Mouse (Mus musculus) granulocyte monocyte progenitor cell, adult 5-6 weeks (primary cell): ENCODE results near the gene Cntn1. TPM values are rescaled to one million over a fixed set of nuclear protein-coding genes. Genes with fewer than 3 reads are reported as not detected.

Source experiments
- ATAC-seq: replicated peaks from 2 replicates; pipeline ENCODE4 v1.8.0; 2016; ENCODE audit warnings: mild to moderate bottlenecking, moderate TSS enrichment, inconsistent platforms; ENCODE audit not compliant: poor library complexity, severe bottlenecking
- total RNA-seq, 2 experiments: library from RNA; stranded (forward) in 1 of 2; stranded (reverse) in 1 of 2; fragments of 200-712, 200-1000 nt in 1 of 2; fragments of >200 nt in 1 of 2; fragmentation: Nextera tagmentation in 1 of 2; gene quantifications; 2 replicates each; pipeline ENCODE4 v1.2.3; 2014 to 2017

Gene Cntn1
- total RNA-seq, 2 experiments from 2014 or later: not detected

DNA sequence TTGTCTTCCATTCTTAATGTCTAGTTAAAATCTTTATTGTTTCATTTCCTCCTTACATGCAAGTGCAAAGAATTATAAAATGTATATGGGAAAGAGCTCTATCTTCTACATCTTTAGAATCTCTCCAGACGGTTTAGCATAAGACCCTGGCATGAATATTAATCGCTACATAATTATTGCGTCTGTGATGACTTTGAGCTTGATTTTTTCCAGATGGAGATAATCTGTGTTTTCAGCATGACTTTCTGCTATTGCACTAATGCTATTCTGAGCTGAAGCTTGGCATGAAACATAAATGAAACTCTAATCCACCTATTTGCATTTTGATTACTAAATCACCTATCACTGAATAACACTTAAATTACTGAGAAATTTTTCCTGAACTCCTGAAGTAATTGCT lies 82.0 kb downstream of the Cntn1 start:
- no peak for ATAC-seq

DNA sequence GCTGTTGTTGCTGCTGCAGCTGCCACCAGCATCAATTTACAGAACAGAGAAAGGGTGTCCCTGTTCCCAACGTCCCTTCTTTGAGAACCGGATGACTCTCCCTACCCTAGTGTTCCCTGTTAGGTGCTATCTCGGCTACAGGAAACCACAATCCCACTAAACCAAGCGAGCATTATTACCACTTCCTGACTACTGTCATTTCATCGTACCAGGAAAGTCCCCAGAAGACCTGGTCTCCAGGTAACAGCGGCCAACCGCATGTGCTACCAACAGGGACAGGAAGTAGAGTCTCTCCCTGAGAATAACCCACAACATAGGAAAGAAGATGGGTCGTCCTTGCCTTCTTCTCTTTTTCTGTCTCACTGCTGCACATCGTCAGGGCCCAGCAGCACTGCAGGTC lies 83.3 kb downstream of the Cntn1 start:
- ATAC-seq: no peak; the same call in 1 of the 2 replicates

DNA sequence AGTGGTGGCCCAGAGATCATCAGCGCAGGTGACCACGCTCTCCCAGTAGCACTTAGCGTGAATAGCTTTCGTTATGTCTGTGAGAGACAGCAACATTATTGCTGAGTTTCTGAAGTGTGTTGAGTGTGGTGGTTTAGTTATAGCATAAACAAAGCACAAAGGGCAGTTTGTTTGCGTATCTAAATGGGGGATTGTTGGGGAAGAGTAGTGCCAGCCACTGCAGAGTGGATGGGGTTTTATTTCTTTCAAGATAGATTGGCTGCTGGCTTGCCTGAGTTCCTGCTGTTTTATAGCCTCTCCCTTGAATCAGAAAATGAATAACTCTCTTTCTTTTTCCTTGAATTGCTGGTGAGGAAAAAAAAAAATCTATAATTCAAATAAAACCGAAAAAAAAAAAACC lies 86.1 kb downstream of the Cntn1 start:
- no peak for ATAC-seq

DNA sequence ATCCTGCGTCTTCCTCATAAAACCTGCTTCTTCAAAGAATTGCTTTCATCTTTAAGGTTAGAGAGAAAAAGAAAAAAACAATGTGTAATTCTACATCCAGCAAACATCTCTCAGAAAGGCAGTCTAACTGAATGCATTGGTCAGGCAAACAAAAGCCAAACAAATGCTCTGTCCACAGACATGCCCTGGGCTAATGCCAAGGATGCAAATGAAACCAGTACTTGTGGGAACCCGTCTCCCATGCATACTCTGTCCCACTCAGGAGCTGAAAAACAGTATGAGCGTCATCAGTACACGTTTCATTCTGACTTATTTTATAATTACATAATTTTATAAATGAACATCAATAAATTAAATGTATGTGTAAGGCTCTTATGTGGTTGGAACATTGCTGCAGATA lies 91.0 kb downstream of the Cntn1 start:
- no peak for ATAC-seq

DNA sequence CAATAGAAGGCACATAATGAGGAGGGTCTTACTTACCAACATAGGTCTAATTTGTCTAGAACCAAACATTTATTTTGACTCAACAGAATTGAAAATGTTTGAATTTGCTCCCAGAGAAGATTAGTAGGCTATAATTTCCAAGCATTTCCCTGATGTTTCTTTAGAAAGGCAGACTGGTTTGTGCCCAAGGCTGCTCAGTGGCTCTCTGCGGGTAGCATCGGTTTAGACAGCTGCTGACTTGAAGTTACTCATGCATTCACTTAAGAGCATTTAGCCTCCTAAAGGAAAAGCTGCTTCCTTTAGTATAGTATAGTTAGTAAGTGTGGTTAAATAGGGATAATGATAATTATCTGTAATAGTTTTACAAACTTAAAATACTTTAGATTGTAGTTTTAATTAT lies 104.0 kb downstream of the Cntn1 start:
- no peak for ATAC-seq

DNA sequence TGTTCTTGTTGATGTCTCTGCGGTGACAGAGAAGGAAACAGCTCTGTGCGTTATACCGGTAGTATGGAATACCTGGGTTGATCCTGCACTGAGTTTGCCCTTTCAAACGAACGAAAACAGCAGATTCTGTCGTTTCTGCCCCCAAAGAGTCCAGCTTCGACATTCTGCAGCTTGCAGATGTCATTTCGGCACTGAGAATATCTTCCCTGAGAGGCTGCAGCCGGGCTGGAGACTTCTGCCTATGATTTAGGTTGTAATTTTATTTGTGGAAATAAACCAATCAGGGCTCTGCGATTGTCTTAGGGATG lies 109.8 kb downstream of the Cntn1 start:
- ATAC-seq: no peak

DNA sequence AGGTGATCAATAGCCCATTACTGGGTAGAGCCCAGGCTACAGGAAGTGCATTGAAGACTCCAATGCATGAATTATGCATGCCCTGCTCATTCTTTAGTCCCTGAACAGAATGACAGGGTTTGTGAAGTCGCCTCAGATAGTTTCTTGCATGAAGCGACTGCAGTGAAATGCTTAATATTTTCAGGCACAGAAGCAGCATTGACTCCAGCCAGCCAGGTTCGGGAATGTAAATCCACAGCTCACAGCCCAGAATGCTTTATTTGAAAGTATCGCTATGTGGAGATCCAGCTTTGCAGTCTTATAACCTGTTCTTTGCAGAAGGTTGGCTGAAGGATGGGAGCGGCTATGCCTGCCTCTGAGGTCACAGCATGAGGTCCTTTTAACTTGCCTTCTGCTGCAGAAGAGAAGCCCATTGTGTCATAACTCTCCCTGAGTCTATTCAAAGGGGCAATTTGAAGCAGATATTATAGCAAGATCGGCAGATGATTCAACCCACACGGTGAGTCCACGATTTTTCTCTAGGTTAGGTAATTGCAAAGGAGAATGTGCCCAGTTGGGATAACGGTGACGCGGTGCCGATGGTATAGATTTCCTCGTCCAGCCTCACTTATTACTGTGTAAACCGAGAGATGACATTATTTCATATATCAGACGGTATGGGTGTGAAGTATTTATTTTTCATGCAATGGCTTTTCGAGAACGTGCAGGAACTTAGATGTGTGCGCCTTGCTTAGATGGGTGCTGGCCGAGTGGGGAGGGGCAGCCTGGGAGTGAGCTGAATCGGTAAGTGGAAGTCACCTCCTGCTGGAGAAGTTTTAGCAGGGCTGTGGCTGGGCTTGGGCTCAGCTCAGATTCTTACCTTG lies 110.4 kb downstream of the Cntn1 start:
- no peak for ATAC-seq

DNA sequence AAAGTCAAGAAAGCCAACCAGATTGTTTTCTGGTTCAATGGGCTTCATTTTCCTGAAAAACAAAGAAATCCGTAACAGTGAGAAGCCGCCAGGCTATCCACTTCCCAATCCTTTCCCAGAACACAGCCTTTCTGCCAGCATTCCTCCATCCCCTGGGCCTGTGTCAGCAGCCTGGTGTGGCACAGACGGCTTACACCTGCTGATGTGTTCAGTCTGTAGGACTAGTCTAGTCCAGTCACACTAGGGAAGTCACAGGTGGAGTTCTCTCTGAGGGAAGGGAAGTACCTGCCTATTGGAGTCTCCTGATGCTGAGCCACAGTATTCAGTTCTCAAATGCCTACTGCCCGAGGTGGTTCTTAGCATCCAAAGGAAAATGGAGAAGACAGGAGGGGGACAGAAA lies 111.9 kb downstream of the Cntn1 start:
- no peak for ATAC-seq

DNA sequence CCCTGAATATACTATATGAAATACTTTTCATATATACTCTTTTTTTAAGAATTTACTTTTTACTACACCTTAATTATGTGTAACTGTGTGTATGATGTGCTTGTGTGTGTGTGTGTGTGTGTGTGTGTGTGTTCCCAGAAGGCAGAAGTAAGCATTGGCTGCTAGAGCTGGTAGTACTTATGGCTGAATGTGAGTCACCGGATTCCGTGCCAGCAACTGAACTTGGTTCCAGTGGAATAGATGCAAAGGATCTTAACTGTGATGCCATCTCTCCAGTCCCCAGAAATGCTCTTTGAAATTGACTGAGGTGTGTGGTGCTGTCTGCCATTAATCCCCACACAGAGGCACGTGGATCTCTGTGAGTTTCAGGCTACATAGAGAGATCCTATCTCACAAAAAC lies 113.2 kb downstream of the Cntn1 start:
- no peak for ATAC-seq

DNA sequence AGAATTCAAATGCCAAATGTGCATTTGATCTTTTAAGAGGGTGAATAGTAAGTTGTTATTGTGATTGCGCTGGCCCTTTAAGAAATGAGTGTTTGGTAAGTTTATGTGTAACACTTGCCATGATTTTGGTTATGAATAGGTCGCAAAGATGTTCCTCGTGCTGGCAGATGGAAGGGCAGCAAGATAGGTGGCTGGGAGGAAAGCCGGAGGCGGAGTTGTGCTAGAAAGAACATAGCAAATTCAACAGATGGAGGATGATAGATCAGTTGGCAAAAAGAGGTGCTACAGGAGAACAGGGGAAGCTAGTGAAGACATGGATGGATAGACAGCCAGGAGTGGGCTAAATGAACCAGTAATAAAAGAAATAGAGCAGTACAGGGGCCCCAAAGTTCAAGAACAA lies 115.3 kb downstream of the Cntn1 start:
- no peak for ATAC-seq

DNA sequence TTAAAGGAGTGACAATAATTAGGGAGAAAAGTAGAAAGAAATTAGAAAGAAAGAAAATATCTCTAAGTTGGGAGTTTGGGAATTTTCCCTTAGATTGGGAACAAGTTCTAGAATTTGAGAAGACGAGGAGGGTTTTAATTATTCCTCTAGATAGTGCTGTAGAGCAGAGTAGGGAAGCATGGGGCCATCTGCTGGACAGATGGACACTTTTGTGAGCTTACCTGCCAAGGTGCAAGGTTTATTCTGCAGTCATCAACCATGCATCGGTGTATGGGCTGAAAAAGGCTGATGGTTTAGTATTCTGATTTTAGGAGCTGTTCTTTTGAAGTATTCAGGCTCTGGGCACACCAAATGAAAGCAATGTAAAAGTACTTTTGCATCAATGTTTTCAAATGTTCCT lies 124.8 kb downstream of the Cntn1 start:
- no peak for ATAC-seq

DNA sequence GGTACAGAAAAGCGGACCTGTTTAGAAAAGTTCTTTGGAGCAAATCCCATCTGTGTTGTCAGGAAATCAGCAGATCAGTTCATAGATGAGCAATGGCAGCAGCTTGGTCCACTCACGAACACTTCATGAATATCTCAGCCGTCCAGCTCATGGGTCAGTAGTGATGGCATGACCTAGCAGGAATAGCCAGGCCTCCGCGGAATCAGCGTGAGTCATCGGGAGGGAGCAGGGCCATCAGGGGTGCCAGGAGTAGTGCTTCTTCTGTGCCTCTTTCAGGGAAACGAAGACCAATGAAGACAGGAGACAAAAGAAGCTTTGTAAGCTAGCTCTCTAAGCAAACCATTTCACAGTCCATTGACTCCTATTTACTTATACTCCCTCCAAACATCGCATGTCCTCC lies 126.4 kb downstream of the Cntn1 start:
- ATAC-seq: no peak

DNA sequence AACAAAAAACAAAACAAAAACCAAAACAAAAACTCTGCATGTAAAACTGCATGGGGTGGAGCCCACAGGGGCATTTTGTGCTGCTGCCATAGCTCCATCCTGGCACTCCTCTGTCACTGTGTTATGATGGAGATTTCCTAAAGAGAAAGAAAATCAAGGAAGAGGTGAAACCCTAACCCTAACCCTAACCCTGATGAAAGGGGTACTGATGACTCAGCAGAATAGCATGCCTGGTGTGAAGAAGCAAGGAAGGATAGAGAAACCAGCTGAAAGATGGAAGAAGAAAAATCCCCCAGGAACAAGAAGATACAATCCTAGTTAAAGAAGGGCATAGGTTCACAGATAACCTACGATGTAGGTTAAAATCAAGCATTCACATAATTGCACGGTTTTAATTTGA lies 134.5 kb downstream of the Cntn1 start:
- no peak for ATAC-seq

DNA sequence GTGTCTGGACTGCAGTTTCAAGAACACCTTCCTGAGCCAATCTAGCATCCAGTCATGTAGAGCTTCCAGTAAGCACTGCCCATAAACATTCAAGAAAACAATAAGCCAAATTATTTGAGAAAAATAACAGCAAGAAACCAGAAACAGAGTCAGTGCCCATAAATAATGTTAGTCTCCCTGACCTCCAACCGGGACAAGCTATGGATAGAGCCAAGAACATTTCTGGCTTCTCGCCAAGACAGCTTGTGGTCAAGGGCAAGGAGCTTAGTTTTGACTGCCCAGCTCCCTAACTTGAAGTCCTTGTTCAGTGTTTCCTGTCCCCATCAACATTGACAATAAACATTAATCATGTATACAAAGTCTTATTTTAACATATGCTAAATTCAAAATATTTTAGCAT lies 139.0 kb downstream of the Cntn1 start:
- no peak for ATAC-seq

DNA sequence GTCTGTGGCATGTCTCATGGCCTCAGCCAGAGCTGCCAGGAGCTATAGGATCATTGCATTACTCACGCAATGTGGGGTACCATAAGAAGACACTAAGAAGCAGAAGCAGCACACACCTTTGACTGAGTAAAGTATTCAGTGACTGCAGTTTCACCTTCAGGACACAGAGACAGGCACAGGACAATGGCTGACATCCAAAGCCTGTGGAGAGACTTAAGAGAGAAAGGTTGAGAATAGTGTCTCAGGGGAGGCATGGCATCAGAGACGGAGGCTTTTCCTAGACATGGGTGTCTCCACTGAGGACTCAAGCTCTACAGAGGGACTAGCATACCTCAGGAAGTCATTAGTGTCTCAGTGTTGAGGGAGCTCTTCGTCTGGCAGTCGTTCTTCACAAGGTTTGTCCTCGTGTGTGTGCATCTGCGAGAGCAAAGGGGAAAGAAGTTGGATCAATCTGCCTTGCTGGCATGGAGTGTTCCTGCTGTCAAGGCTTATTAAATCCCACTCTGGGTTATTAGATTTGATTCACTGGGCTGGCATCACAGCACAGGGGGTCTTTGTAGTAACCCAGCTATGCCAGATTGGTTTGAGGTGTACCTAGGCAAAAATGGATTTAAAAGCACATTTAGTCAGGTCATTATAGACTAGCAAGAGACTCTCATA lies 149.5 kb downstream of the Cntn1 start:
- no peak for ATAC-seq

DNA sequence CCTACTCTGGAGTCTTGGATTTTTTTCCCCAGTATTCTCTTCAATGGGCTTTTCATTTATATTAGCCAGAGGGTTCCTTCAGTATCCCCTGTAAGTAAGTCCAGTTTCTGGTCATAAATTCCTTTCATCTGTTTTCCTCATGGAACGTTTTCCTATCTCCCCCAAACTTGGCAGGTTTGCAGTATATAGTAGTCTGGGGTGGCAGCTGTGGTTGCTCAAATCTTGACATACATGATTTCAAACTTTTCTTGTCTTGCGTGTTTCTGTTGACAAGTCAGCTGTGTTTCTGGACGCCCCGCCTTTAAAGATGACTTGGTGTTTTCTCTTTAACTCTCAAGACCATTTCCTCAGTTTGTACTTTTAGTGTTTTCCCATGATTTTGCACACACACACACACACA lies 155.7 kb downstream of the Cntn1 start:
- no peak for ATAC-seq

DNA sequence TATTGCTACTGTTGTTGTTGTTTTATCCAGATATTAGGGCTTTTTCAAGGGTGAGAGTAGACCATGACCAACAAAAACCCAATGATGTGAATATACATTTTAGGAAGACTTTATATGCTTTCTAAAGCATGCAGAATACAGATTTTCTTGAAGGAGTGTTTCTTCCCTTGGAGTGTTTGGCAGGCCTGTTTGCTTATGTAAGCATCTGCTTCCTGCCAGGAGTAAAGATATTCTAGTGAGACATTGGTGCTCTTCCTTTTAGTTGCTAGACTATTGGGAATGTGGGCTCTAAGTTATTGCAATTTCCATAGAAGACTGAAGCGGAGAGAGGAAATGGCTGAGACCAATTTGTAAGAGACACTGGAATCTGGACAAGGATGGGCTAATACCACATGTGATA lies 158.8 kb downstream of the Cntn1 start:
- ATAC-seq: no peak

DNA sequence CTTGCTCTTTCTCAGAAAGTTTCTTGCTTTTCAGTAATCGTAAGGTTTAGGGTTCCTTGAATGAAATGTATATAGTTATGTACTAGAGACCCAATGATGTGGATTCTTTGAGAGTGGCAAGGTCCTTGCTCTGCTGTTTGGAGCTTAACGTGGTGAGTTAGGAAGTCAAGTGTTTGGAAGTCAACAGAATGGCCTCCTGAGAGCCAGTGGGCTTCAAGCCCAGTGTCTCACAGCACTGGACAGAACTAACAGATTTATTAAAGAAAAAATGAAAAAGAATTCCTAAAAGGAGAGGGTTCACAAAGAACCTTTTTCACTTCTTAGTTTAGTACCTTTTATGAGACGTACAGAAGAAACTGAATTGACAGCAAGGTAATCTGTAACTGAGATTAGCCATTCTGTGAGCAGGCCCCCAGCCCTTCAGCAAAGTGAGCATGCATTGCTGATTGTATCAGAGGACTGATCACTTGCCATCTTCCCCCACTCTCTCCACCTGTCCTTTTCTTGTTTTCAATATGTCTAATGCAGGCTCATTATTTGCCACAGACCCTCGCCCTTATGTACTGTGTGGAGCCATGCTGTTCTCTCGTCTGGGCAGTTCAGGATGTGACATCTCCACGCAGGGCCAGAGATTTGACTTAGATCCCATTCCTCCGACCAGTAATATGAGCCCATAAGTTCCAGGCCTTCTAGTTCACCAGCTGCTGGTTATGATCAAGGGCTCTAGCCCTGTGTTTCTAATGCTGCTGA lies 159.7 kb downstream of the Cntn1 start:
- no peak for ATAC-seq

DNA sequence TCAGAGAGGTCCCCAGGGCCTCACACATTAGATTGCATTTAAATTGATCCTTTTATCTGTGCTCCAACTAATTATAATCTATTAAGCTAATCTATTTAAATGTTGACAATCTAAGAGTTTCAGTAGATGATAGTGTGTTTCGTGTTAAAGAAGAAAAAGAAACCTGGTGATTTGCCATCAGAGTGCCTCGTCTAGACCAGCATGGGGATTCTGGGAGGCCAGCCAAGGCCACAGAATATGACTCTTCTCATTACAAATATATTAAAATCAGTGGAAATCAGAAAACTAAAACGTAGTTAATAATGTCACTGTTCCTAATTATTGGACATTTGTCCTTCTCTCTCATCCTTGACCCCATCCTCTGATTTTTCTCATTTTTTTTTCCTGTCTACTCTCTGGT lies 164.9 kb downstream of the Cntn1 start:
- no peak for ATAC-seq

DNA sequence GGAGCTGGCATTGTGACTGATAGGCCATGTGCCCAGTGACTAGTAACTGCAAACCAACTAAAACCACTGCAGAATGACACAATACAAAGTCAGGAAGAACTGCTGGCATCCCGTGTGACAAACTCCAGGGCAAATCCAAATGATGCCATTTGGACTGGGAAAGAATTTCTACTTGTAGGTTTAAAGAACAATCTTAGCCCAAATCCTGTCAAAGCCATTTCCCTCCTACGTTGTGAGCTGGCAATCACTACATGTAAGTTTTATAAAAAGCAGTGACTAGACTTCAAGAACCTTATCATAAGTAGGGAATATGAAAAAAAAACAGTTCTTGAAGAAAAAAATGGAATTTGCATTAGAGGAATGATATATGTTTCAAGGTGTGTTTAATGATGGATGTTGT lies 170.5 kb downstream of the Cntn1 start:
- no peak for ATAC-seq

DNA sequence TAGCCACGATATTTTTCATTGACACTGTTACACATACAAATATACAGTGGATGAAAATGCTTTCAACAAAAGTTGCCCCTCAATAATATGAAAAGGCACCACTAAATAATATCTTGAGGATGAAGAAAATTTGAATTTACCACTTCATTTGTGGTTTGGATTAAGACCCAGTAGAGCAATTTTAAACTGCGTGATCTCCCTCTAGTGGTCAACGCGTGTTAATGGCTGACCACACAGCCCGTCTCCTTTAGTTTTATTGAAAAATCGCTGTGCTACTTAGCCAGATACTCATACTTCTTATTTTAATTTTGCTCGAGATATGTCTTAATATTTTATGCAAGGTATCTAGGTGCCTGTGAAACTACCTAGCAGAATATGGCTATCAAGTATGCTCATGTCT lies 180.4 kb downstream of the Cntn1 start:
- peak; percentile 63 for ATAC-seq

DNA sequence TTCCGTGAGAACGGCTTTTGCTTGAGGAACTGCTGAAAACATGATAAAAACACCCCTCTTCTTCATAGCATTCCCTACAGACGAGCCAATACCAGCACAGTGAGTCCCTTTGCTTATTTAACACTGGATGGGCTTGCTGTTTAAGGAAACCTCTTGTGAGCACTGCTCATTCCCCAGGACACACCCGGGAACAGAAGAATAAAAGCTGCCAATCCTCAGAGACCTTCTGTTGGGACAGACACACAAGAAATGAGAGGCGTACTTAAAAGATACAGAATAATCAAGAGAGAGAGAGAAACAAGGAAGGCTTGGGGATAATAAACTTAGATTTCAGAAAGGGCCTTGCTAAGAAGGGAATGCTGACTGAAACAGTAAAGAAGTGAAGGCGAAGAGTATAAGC lies 184.9 kb downstream of the Cntn1 start:
- ATAC-seq: no peak
